Mouse (Mus musculus) bone marrow, adult 2 months (tissue): ENCODE results near the gene Ift20.

Experiments
- CTCF ChIP-seq: fragments of 200-500 bp; IDR thresholded peaks from 2 replicates; pipeline ENCODE4 v1.5.1; 2011; ENCODE audit warnings: low read length, control low read depth; ENCODE audit not compliant: control insufficient read depth, insufficient read depth
- POLR2A ChIP-seq: fragments of 200-500 bp; IDR thresholded peaks from 2 replicates; pipeline ENCODE4 v1.6.1; 2011; ENCODE audit warnings: low read depth, mild to moderate bottlenecking, control low read depth, low read length, borderline replicate concordance; ENCODE audit not compliant: control insufficient read depth

DNA sequence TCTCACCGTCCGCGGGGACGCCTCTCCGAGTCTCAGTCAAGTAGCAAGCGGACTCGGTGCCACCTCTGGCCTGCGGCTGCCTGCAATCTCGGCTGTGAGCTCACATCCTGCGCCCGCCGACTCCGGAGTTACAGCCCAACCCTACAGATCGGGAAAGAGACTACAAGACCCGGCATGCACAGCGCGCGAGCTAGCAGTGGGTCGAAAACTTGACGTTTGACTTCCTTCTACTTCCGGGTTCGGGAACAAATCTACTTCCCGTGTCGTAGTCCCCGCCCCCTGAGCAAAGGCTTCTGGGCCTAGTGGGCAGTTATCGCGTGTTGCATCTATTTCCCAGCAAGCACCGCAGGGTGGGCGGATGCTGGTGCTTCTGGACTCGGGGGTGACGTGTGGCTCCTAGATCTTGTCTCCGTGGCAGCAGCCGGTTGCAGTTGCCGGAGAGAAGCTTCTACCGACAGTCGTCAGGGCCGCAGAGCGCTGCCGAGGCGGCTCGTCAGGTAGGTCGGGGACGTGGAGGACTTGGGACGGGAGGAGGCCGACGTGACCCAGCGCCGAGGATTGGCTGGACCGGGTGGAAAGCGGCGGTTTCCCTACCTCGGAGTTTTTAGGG is at the start of gene Ift20, which contains the start of gene Tnfaip1:
- TF ChIP-seq CTCF (no peak), POLR2A (peak; percentile 83; the same call in 1 of the 2 replicates)
